Mouse (Mus musculus) embryo, embryonic 11 days (tissue): ENCODE data around the gene 3110040M04Rik.

Source experiments
- DNase-seq: peaks from one replicate; pipeline ENCODE4 v3.0.0-alpha.2; 2015

Gene 3110040M04Rik

DNA sequence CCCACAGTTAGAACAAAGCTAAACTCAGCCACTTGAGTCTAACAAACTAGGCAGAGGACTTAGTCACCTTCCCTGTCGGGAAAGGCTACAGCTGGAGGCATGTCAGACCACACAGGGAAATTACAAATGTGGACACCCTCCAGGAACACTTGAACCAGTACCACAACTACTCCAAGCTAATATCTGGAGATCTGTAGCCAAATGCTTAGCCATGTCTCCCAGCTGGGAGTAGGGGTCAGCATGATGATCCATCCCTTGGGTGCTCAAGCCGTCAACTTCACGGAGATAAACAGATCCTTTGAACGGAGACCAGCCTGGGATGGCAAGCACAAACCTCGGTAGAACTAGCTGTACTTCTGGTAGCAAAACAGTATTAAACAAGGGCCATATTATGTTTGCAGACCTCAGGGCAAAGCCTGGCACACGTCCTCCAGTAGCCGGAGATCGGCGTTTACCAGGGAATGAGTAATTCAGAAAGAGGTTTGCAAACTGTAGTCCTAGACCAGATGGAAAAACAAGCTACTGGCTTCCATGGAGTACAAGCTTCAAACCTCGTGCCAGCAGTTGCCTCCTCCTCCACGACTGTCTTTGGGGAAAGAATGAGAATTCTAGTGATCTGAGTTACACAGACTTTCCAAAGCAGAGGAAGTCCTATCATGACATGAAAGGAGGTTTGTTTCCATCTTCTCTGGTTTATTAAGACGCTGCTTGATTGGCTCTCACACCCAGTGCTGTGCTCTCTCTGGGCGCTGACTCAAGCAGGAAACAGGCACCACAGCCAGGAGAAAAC lies 32.4 kb downstream of the 3110040M04Rik start:
- DNase-seq, result no peak

DNA sequence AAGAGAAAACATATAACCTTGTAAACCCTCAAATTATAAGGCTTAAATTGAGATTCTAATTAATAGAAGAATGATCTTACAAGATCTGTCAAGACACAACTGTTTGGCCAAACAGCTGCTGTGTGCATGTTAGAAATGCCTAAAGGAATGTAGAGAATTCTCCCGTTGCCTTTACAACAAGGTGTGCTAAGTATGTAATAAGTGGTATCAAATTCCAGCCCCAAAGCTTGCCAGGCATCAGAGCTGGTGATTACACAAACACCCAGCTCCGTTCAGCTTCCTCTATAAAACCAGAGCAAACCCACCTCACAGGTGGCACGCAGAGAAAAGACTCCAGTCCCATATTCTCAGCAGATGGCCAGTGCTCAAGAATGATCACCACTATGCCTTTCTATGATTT lies 33.9 kb downstream of the 3110040M04Rik start:
- no peak for DNase-seq

DNA sequence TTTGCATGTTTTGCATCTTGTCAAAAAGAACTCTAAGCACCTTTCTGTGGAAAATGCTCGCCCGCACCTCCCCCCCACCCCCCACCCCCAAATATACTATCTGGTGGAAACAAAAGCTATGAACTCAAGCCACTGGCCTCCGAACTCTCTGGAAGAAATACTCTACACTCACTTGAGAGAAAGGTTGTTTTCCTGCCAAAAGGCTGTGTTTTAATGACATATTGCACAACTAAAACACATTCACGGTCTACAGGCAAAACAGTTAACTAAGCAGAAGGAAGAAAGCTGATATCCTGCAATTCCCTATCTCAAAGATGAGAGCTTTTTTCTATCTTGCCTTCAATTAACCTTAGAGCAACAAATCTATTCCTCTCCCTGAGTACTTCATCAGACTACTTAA lies 39.4 kb downstream of the 3110040M04Rik start:
- no peak for DNase-seq

DNA sequence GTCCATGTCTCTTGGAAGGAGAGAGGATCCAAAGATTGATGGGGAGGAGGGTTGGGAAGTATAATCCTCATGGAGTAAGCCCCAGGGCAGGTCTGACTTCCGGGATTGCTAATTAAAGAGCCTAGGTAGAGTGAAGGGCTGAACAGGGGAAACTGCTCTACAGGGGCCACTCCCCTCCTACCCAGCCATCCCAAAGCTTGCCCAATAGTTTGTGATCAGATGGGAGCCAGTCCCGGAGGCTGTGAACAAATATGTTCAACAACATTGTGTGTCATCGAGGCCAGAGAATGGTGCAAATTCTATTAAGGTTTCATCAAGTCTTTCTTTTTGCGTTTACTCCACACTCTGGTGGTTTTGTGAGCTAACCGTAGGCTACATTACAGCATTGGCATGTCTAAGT lies 40.1 kb downstream of the 3110040M04Rik start:
- DNase-seq, result no peak

DNA sequence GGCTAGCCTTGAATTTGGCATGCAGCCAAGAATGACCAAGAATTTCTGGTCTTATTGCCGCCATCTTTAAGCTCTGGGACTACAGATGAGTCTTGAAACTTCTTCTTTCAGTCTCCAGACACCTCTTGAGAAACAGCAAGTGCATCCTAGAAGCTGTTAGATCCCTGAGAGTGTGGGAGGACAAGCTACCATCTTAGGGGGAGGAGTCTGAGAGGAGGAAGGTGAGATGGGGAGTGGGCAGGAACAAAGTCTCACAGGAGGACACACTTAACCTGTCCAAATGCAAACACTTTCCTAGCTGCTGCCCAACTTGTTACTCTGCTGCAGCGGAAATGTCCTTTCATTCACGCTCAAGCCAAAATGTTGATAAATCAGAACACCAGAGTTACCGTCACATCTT lies 40.8 kb downstream of the 3110040M04Rik start:
- DNase-seq, result no peak

DNA sequence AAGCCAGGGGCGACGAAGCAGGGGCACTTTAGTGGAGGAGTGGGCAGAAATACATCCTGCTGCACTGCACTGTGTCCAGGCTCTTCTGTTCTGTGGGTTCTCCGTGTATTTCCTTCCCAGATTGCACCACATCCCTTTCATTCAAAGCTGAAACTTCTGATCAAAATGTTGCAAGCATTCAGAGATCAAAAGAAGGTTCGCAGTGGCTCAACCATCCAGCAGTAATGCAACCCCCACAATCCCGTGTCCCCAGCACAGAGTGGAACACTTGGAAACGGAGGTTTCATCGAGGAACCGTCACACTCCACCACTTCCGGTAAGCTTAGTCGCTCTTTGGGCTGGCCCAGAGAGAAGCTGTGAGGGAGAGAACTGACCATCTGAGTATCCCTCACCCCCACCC lies 41.2 kb downstream of the 3110040M04Rik start:
- no peak for DNase-seq

DNA sequence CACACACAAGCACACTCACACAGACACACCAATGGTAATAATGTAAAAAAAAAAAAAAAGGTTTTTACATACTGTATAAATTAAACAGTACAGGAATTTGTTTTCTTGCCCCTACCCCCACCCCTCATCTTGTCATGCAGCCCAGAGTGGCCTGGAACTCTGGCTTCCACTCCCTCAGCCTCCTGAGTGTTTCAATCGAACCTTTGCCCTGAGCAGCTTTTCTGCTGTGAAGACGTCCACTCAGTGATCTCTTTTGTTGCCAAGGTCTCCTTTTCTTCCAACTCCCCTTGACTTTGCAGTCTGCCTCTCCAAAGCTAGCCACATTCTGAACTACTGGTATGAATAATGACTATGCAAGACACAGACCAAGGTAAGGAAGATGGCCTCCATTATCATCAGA lies 41.9 kb downstream of the 3110040M04Rik start:
- DNase-seq, result no peak

DNA sequence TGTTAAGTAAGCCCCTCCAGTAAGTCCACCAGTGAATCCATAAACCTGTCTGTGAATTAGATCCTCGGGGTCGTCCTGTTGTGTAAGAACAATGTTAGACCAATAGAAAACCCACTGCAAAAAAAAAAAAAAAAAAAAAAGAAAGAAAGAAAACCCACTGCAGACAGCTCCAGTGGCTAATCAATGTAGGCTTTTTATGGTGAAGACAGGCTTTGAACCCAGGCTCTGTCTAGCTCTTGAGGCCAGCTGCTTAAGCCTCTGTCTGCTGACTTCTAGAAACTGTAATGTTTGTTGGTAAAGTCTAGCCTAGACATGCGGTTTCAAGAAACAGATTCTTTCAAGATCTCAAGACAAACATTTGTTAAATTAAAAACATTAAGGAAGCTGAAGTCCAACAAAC lies 46.2 kb downstream of the 3110040M04Rik start:
- DNase-seq, result no peak

DNA sequence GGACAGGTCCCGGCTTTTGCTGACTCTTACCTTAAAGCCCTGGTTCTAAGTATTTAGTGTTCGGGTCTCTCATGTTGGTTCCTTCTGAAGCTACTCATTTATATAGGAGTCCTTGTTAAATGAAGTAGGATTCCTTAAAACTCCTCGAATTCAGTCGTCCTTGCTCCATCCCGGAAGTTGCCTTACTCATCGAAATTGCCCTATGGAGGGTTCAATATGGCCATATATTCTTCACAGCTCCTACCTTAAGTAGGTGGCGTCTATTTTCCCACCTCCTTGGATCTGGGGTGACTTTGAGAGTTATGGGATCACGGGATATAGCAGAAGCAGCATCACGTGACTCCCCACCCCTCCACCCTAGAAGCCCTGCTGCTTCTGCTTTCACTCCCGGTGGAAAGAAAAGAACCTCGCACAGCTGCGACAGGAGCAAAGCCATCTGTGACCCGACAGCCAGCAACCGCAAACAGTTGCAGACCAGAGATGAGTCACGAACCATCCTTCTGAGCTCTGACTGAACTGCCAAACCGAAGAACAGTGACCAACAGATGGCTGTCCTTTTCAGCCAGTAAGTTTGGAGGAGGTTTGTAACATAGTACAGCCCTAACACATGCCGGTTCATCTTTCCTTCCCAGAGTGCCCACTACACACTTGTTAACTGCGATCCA lies 46.7 kb downstream of the 3110040M04Rik start:
- peak; percentile 33 for DNase-seq

DNA sequence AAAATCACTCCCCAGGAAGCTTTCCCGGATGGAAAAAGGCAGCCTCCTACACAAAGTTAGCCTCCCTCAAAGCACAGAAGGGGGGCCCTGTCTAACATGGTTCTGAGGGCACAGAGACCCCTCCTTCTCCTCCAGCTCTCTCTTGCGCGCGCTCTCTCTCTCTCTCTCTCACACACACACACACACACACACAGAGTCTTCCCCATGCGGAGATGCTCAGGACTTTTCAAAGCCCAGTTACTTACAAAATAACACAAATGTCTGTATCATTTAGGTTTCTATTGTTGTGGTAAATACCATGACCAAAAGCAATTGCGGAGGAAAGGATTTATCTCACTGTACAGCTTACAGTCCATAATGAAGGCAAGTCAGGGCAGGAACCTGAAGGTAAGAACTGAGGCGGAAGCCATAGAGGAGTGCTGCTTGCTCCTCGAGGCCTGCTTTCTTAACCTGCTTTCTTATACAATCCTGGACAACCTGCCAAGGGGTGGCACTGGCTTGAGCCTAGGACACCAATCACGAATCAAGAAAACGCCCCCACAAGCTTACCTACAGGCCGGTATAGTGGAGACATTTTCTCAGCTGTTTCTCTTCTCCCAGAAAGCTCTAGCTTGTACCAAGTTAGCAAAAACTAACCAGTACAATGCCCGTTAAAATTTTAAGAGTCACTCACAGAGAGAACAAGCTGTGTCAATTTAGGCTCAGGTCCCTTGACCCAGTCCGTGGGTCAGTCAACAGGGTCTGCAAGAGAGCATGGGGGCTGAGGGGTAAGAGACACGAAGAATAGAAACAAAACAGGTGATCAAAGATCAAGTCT lies 47.5 kb downstream of the 3110040M04Rik start:
- DNase-seq, result no peak
